Mouse (Mus musculus): ENCODE data around the gene Galntl6. TPM values are rescaled to one million over a fixed set of nuclear protein-coding genes. Genes with fewer than 3 reads are reported as not detected.

The Galntl6 gene
- 0.12 and 0.19 TPM in 2 replicates for polyA plus RNA-seq (2014; fragmentation: Nextera tagmentation; extraction: Ambion mirVana)

GRCm38 (mm10) chr8:58912196-58912839 is at the start of gene Galntl6:
Gene Galntl6, minus strand, starts transcription at chr8:58912640.
- Histone ChIP-seq H3K36me3 (ENCODE audit: insufficient read depth) (no peaks in the 10 kb centered on the region), H3K9ac (peak within 1 kb of the TSS; percentile 33; the same call in 1 of the 2 replicates), H3K4me3 (ENCODE audit: low read depth, low read length) (peak within 1 kb of the TSS; percentile 47), H3K9me3 (ENCODE audit: low read depth, low read length) (no peaks in the 10 kb centered on the region), H3K4me1 (ENCODE audit: insufficient read depth) (peaks cover 4% of the 10 kb centered on the region; the same call in 1 of the 2 replicates), H3K27me3 (ENCODE audit: insufficient read depth, low read length) (0 out of 2 replicates have a peak, but pooled peaks cover 9% of the 10 kb centered on the region), H3K4me2 (peak within 1 kb of the TSS; percentile 85), H3K27ac (ENCODE audit: low read depth) (no peak within 1 kb of the TSS)
- ATAC-seq (ENCODE audit: insufficient read depth): peak; percentile 65
- no peak for TF ChIP-seq CTCF (IDR thresholded peaks at IDR 0.05; ENCODE audit: low read depth)
- DNase-seq: peak; percentile 21
- under 1% methylated on average over 37 of the region's 37 CpGs for WGBS

GRCm38 (mm10) chr8:58957195-58957739 is 44.8 kb upstream of the Galntl6 start:
- Histone ChIP-seq H3K4me3 (ENCODE audit: low read depth, low read length) (no peak overlapping the region), H3K4me1 (ENCODE audit: insufficient read depth) (no peaks in the 10 kb centered on the region), H3K9me3 (ENCODE audit: low read depth, low read length) (no peaks in the 10 kb centered on the region), H3K36me3 (ENCODE audit: insufficient read depth) (no peaks in the 10 kb centered on the region), H3K27me3 (ENCODE audit: insufficient read depth, low read length) (no peaks in the 10 kb centered on the region), H3K27ac (ENCODE audit: low read depth) (no peak overlapping the region), H3K4me2 (no peak overlapping the region), H3K9ac (no peak overlapping the region)
- 78% methylated on average over 5 of the region's 5 CpGs for WGBS
- DNase-seq (no peak), ATAC-seq (ENCODE audit: insufficient read depth) (no peak)
- no peak for TF ChIP-seq CTCF (IDR thresholded peaks at IDR 0.05; ENCODE audit: low read depth)

GRCm38 (mm10) chr8:58943773-58944172 is 31.3 kb upstream of the Galntl6 start:
- no peak for ATAC-seq (ENCODE audit: insufficient read depth)
- TF ChIP-seq CTCF (IDR thresholded peaks at IDR 0.05; ENCODE audit: low read depth): no peak

GRCm38 (mm10) chr8:58931066-58931465 is 18.6 kb upstream of the Galntl6 start:
- ATAC-seq (ENCODE audit: insufficient read depth) (no peak), DNase-seq (peak; percentile 20)
- H3K36me3 ChIP-seq (ENCODE audit: insufficient read depth): no peaks in the 10 kb centered on the region
- H3K27me3 ChIP-seq (ENCODE audit: insufficient read depth, low read length): no peaks in the 10 kb centered on the region
- no peaks in the 10 kb centered on the region for H3K9me3 ChIP-seq (ENCODE audit: low read depth, low read length)
- WGBS: 66% methylated on average over 1 of the region's 1 CpGs
- H3K4me2 ChIP-seq: no peak overlapping the region
- H3K9ac ChIP-seq: no peak overlapping the region
- no peak overlapping the region for H3K27ac ChIP-seq (ENCODE audit: low read depth)
- no peaks in the 10 kb centered on the region for H3K4me1 ChIP-seq (ENCODE audit: insufficient read depth)
- H3K4me3 ChIP-seq (ENCODE audit: low read depth, low read length): no peak overlapping the region
- TF ChIP-seq CTCF (IDR thresholded peaks at IDR 0.05; ENCODE audit: low read depth): no peak

More at GRCm38 (mm10) chr8:58943773-58944172, 31.3 kb upstream of the Galntl6 start:
- no peak overlapping the region for H3K27ac ChIP-seq (ENCODE audit: low read depth)
- DNase-seq: no peak
- no peaks in the 10 kb centered on the region for H3K27me3 ChIP-seq (ENCODE audit: insufficient read depth, low read length)
- no peaks in the 10 kb centered on the region for H3K36me3 ChIP-seq (ENCODE audit: insufficient read depth)
- no peak overlapping the region for H3K4me3 ChIP-seq (ENCODE audit: low read depth, low read length)
- H3K4me1 ChIP-seq (ENCODE audit: insufficient read depth): no peaks in the 10 kb centered on the region
- no peaks in the 10 kb centered on the region for H3K9me3 ChIP-seq (ENCODE audit: low read depth, low read length)
- no peak overlapping the region for H3K4me2 ChIP-seq
- no peak overlapping the region for H3K9ac ChIP-seq
- WGBS: 54% methylated on average over 4 of the region's 4 CpGs

- H3K4me1 ChIP-seq (ENCODE audit: insufficient read depth): peaks cover 4% of the 10 kb centered on the region; the same call in 1 of the 2 replicates
- DNase-seq (no peak), ATAC-seq (ENCODE audit: insufficient read depth) (no peak)
- H3K27me3 ChIP-seq (ENCODE audit: insufficient read depth, low read length): 0 out of 2 replicates have a peak, but pooled peaks cover 9% of the 10 kb centered on the region
- no peak overlapping the region for H3K4me2 ChIP-seq
- no peak overlapping the region for H3K9ac ChIP-seq
- H3K27ac ChIP-seq (ENCODE audit: low read depth): no peak overlapping the region
- H3K4me3 ChIP-seq (ENCODE audit: low read depth, low read length): no peak overlapping the region
- WGBS: 58% methylated on average over 2 of the region's 2 CpGs
- no peaks in the 10 kb centered on the region for H3K36me3 ChIP-seq (ENCODE audit: insufficient read depth)
- H3K9me3 ChIP-seq (ENCODE audit: low read depth, low read length): no peaks in the 10 kb centered on the region
- no peak for TF ChIP-seq CTCF (IDR thresholded peaks at IDR 0.05; ENCODE audit: low read depth)
Measured at GRCm38 (mm10) chr8:58915142-58915541, 2.7 kb upstream of the Galntl6 start.

- 0 out of 2 replicates have a peak, but pooled peaks cover 9% of the 10 kb centered on the region for H3K27me3 ChIP-seq (ENCODE audit: insufficient read depth, low read length)
- TF ChIP-seq CTCF (IDR thresholded peaks at IDR 0.05; ENCODE audit: low read depth): no peak
- peak overlapping the region; percentile 85; the same call in 1 of the 2 replicates for H3K4me2 ChIP-seq
- H3K4me1 ChIP-seq (ENCODE audit: insufficient read depth): peaks cover 4% of the 10 kb centered on the region; the same call in 1 of the 2 replicates
- WGBS: 50% methylated on average over 3 of the region's 3 CpGs
- H3K27ac ChIP-seq (ENCODE audit: low read depth): no peak overlapping the region
- DNase-seq (no peak), ATAC-seq (ENCODE audit: insufficient read depth) (no peak)
- no peak overlapping the region for H3K9ac ChIP-seq
- no peaks in the 10 kb centered on the region for H3K36me3 ChIP-seq (ENCODE audit: insufficient read depth)
- H3K4me3 ChIP-seq (ENCODE audit: low read depth, low read length): no peak overlapping the region
- H3K9me3 ChIP-seq (ENCODE audit: low read depth, low read length): no peaks in the 10 kb centered on the region
Measured at GRCm38 (mm10) chr8:58913640-58913968, 1.2 kb upstream of the Galntl6 start.
